Mouse (Mus musculus) thymus, postnatal 10 days (tissue): ENCODE data around the gene Stk40.
"Not testable (repeated sequence)": the region's sequence is repeated elsewhere in the genome, so short reads cannot be mapped to it uniquely, and the experiment has no call there.

ENCODE experiments used
- DNase-seq, 2 experiments: peaks; one replicate each; pipeline ENCODE4 v3.0.0; 2021; ENCODE audit warnings: low spot score in 2 of 2

The Stk40 gene

DNA sequence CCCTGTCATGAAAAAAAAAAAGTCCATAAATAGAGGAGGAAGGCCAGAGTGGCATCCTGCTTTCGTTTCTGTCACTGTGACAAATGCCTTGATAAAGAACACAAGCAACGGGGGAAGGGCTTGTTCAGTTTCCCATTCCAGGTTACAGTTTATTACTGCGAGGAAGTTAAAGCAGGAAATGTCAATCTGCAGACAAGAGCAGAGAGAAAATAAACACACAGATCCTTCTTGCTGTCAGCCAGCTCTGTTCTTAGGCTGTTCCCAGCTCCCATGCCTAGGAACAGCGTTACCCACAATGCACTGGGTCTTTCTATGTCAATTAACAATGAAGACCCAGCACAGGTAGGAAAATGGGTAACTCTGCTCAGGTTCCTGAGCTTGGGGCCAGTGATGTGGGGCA, 51.4 kb downstream of the Stk40 start:
- DNase-seq = no peak

DNA sequence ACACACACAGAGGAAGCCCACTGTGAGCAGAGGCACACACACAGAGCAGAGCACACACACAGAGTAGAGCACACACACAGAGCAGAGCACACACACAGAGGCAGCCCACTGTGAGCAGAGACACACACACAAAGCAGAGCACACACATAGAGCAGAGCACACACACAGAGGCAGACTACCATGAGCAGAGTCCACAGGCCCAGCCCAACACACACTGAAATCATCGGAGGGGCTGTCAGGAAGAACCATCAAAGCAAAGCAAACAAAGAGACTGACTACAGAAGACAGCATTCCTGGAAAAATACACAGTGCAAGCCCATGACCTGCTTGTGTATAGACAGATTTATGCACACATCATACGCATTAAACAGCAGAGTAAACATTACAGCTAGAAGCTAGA, 52.1 kb downstream of the Stk40 start:
- no peak for DNase-seq

DNA sequence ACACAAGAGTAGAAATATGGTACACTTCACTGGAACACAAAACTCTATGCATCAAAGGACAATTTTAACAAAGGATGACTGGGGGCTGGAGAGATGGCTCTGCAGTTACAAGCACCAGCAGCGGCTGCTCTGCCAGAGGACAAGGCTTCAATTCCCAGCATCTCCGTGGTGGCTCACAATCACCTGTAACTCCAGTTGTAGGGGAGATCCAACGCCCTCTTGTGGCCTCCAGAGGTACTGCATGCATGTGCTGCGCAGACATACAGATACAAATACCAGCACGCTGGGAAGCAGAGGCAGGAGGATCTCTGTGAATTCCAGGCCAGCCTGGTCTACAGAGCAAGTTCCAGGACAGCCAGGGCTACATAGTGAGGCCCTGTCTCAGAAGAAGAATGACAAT, 52.9 kb downstream of the Stk40 start:
- peak in 1 of 2 experiments; percentile 27 for DNase-seq

DNA sequence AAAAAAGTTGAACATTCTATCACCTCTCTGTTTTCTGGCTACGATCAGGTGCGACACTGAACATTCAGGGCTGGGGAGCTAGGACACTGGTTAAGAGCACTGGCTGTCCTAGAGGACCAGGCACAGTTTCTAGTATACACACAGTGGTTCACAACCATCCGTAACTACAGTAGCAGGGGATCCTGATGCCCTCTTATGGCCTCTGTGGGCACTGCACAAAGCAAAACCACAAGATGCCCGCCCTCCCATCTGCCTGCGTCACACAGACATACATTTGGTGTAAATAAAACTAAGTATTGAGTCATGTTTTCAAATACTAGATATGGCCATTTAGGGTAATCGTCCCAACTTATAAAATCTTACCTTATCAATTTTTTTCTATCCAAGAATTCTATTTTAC, 53.8 kb downstream of the Stk40 start:
- DNase-seq = no peak

DNA sequence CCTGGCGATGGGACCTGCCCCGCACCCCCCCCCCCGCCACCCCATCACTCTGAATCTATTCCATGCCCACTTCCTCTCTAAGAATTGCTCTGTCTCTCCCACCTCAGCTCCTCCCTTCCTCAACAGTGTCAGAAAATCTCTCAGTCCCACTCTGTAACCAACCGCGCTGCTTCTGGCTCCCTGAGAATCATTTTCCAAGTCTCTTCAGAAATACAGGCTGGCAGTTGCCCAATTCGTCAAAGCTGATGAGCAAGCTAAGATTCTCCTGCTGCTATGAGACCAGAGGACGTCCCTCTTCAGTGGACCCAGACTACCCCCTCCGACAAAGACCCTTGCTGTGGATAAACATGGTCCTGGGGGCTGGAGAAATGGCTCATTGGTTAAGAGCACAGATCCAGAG, 55.7 kb downstream of the Stk40 start:
- no peak for DNase-seq

- no peak for DNase-seq
Measured at GRCm38 (mm10) chr4:126160981-126161380, 57.2 kb downstream of the Stk40 start.

DNA sequence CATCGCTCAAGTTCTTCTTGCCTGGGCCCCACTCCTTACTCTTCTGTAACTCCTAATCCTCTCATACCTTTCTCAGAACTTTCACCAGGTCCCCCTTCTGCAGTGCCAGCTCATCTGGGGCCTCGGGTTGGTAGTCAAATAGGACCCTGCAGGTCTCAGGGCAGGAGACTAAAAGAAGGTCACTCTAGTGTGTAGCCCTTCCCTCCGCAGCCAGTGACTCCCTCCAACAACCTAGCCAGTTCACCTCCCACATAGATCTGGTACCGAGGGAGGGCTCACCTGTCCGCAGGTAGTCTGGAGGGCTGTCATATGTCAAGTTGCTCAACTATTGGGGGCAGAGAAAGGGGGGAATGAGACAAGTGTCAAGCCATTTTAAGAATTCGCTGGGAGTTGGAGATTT, 57.7 kb downstream of the Stk40 start:
- no peak for DNase-seq

DNA sequence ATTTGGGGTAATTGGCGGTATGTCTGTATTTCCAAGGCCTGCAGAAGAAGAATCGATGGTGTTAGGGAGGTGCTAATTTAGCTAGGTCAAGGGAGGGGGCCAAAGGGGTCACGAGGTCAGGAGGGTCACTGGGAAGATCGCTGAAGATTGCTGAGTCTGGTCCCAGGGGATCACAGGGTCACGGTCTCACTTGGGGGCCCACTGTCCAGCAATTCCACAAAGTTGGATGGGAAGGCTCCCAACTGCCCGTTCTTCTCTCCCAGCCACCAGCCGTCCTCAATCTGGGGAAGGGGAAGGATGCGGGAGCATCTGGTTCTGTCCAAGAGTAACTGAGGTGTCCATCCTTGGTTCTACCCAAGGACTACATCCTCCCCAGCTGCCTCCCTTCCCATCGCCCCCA, 58.2 kb downstream of the Stk40 start:
- no peak for DNase-seq

DNA sequence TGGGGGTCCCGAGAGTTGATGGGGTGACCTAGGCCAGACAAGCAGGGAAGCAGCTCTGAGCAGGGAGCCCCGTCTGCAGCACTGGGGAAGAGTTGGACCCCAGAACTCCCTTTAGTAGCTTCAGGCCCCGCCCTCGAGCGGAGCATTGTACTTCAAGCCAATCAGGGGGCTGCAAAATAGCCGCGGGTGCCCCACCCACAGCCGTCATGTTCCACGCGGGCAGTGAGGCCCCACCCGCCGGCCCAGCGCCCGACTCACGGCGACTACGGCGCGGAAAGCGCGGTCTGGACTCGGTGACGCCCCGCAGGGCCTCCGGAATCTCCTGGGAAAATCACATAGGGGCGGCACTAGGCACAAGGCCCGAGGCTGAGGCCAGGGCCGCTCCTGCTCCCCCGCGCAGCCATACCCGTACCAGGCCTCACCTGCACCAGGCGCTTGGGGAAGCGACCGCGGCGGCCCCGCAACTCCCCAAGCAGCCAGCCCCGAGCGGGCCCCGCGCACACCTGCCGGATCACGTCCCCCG, 58.8 kb downstream of the Stk40 start:
- DNase-seq = peak; percentile 80 to 82

- DNase-seq = no peak
Measured at GRCm38 (mm10) chr4:126163067-126163659, 59.4 kb downstream of the Stk40 start, which contains the start of gene Sh3d21. Sh3d21 (minus strand) TSS chr4:126163491.

DNA sequence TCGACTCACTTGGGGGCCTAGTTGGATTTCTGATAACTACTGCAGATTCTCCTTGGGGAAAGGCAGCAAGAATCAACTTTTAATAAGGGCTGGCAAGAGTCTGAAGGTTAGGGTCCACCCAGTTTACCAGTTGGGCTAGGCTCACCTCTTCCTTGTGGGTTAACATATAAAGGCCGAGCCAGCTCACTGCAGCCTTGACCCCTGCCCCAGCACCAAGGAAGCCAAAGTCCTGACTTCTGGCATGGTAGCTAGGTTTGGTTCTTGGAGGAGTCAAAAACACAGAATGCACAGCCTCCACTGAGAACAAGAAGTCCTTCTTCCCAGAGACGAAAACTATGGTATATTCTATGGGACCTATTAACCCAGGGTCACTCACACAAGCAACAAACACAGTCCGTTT, 59.9 kb downstream of the Stk40 start:
- no peak for DNase-seq

DNA sequence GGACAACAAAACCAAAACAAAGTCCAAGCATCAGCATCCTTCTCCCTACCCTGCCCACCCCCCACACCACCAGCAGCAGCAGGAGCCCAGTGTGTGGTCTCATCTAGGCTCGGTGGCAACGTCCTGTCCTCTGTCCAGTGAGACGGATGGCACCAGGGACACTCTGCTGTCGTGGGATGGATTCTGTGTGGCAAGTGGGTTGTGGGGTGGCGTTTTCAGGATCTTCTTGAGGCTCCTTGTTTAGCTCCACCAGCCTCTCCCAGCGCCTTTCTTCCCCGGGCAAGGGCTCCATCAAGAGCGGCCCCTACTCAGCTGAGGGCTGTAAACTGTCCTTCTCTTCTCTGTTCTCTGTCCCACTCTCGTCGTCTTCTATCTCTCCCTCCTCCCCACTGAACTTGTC, 61.3 kb downstream of the Stk40 start:
- DNase-seq = not testable (repeated sequence)

GRCm38 (mm10) chr4:126166084-126166483, 62.3 kb downstream of the Stk40 start:
- no peak for DNase-seq

GRCm38 (mm10) chr4:126168851-126169250, 65.1 kb downstream of the Stk40 start:
- DNase-seq = no peak

GRCm38 (mm10) chr4:126170737-126171136, 67.0 kb downstream of the Stk40 start:
- not testable (repeated sequence) for DNase-seq

DNA sequence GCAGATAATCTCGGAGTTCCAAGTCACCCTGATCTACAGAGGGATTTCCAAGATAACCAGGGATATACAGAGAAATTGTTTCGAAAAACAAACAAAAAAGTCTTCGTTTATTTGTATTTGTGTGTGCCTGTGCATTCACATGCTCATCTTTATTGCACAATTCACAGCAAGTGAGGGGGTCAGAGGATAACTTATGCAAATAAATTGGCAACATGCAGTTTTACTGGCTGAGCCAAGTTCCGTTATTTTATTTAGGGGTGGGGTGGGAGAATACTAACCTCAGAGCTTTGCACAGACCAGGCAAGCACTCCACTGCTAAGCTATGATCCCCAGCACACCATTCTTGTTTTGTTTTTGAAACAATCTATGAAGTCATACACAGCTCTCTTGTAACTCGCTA, 70.0 kb downstream of the Stk40 start:
- no peak for DNase-seq

GRCm38 (mm10) chr4:126175980-126176379, 72.2 kb downstream of the Stk40 start:
- not testable (repeated sequence) for DNase-seq

DNA sequence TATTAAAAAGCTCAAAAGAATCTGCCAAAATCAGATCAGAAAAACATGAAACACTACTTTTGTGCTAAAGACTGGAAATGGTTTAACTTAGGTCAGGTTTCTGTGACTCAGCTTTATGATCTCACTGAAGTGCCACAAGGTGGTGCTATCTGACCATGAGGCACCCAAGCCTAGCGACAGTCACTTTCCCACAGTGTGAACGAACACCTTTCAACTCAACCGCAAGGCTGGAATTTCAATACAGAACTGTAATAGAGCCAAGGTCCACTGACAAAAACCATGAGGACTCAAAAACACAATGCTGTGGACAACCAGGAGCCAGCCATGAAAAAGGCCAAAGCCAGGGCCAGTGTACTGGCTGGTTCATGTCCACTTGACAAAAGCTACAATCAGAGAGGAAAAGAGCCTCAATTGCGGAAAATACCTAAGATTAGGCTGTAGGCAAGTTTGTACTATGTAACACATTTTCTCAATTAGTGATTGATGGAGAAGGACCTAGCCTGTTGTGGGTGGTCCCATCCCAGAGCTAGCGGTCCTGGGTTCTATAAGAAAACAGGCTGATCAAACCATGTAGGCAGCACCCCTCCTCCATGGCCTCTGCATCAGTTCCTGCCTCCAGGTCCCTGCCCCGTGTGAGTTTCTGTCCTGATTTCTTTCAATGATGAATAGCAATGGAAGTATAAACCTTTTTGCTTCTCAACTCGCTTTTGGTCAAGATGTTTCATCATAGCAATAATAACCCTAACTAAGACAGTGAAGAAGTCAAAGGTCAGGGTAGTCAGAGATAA, 77.6 kb downstream of the Stk40 start:
- DNase-seq = peak in 1 of 2 experiments; percentile 48

GRCm38 (mm10) chr4:126183034-126183433, 79.3 kb downstream of the Stk40 start:
- DNase-seq = no peak

GRCm38 (mm10) chr4:126187096-126187495, 83.3 kb downstream of the Stk40 start:
- no peak for DNase-seq
